Mouse (Mus musculus) small intestine, adult 2 months (tissue): Measurements from ENCODE around the gene Tulp2.

Source experiments
- CTCF ChIP-seq: fragments of 200-500 bp; IDR thresholded peaks from 2 replicates; pipeline ENCODE4 v1.5.1; 2012; ENCODE audit warnings: low read depth, mild to moderate bottlenecking, control low read depth, inconsistent platforms, low read length, moderate library complexity, mixed read lengths; ENCODE audit not compliant: insufficient replicate concordance, insufficient read length; ENCODE audit errors: extremely low read depth
- POLR2A ChIP-seq: fragments of 200-500 bp; IDR thresholded peaks from 2 replicates; pipeline ENCODE4 v1.6.1; 2012; ENCODE audit warnings: low read depth, mild to moderate bottlenecking, control low read depth, inconsistent platforms, low read length, moderate library complexity

DNA sequence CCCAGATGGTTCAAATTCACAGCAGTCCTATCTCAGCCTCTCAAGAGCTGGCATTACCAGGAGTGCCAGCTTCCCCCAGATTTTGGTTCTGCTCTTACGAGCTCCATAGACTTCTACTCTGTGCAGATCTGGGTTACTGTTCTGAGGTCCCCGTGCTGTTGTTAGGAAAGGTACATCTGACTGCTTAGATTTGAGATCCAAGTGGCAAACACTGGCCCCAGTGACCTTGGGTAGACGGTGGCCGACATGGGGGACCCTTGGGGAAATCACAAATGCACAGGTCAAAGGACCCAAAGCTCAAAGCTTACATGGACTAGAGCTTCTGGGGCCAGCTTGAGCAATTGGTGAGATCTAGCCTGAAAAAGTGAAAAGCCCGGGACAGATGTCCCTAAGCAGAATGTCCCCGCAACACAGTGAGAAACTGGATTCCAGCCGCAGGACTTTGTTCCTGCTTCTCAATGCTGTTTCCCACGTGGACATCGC is 24.9 kb upstream of the Tulp2 start:
- no peak for TF ChIP-seq POLR2A
- no peak for TF ChIP-seq CTCF
